Mouse (Mus musculus) adrenal gland (tissue): Measurements from ENCODE around the gene Izumo2.

Experiments
- intact Hi-C: fragments of 180-260 bp; cut with DNase I; formaldehyde crosslinking; loops from one replicate; pipeline ENCODE4 v1.15.1; 2025
- long read RNA-seq, 2 experiments: library from polyadenylated mRNA; unstranded; transcript quantifications; one replicate each; pipeline ENCODE4 v2.0.0; 2020; ENCODE audit warnings: borderline replicate concordance in 1 of 2; ENCODE audit not compliant: insufficient replicate concordance in 1 of 2

Izumo2 gene
- long read RNA-seq, experiment 1: 0 reads
- long read RNA-seq, experiment 2: 0 reads

- intact Hi-C loops: no loop called here
Observed at GRCm38 (mm10) chr7:44708574-44708973, at the start of gene Izumo2. Izumo2 (plus strand) TSS chr7:44708742.

DNA sequence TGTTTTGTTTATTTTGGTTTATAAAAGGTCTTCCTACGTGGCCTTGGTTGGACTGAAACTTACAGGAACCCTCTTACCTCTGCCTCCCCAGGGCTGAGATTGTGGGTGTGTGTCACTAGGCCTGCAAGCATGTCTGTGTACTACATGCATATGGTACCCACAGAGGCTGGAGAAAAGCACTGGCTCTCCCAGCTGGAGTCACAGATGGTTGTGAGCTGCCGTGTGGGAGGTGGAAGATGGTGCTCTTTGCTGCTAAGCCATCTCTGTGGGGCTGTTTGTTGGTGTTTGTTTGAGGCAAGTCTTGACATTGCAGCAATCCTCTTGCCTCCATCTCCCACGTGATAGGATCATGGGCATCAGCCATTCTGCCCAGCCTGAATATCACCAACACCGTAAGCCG, 47.3 kb upstream of the Izumo2 start:
- intact Hi-C loops: no loop called here

DNA sequence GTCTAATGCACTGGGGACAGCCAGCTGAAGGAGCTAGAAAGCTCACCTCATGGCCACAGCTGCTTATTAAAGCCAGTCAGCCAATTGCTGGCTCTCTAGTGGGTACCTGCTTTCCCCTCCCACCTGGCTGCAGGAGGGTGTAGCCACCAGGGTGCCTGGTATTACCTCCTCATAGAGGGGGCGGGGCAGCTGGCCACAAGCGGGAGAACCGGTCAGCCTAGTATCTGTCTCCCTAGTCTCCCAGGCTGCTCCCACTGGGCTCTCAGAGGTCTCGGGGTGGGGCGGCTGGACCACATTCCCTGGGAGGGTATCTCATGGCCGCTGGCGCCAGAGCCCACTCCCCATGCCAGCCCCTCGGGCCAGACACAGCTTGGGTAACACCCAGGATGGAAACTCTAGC, 46.4 kb upstream of the Izumo2 start:
- intact Hi-C loops: no loop called here

DNA sequence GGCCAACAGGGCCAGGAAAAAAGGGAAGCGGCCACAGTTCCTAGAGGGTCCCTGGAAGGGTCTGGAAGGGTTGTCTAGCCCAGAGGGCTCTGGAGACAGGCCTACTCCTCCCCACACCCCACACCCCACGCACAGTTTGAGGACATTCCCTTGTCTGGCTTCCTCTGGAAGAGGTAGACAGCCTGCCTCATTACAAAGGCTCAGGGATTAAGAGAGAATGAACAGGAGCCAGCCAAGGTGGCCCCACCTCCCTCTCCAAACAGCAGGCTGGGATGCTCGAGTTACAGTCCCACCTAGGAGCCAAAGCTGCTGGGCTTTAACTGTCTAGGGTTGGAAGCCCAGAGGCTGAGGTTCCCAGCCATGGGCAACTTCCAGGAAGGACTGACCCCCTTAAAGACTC, 46.0 kb upstream of the Izumo2 start:
- intact Hi-C loops: no loop called here

GRCm38 (mm10) chr7:44663546-44663945, 45.0 kb upstream of the Izumo2 start:
- intact Hi-C loops: no loop called here

DNA sequence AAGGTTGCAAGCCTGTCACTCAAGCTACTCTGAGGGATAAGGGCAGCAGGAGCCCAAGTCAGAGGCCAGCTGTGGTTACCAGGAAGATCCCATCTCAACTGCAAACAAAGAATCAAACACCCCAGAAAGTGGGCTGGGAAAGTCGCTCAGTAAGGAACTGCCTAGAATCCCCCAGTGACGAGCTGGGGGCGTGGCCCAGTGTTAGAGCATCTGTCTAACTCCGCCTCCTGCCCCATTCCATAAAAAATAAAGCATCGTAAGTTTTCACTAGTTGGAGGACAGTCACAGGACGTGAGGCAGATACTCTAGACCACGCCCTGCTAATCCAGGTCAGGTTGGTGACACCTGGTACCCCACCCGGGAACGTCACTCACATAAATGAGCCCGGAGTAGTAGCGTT, 43.8 kb upstream of the Izumo2 start:
- intact Hi-C loops: no loop called here

DNA sequence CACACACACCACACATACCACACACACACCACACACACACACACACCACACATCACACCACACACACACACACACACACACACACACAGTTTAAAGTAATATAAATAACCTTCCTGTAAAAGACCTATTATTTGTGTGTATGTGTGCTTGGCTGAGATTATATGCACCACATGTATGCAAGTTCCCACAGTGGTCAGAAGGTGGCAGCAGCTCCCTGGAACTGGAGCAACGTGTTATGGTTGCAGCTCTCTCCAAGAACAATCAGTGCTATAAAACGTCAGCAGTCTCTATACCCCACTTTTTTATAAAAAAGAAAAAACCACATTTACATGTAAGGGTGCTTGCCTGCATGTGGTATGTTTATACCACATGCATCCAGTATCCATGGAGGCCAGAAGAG, 42.1 kb upstream of the Izumo2 start:
- intact Hi-C loops: no loop called here

- intact Hi-C loops: no loop called here
Observed at GRCm38 (mm10) chr7:44667996-44668738, 40.4 kb upstream of the Izumo2 start.

DNA sequence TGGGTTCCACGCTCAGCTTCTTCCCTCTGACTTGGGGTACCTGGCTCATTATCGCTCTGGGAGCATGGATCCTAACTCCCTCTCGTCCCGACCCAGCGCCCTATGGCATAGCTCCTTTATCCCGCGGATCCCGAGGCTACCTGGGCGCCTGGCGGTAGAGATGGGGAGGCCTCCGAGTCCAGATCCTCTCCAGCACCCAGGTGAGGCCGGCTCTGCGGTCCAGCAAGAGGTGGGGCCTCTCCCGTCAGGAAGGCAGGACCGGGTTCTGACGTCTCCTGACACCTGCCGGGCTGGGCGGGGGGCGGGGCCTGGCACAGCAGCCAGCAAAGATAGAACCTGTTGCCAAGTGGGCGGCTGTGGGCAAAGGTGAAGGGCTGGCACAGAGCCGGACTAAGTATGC, 39.4 kb upstream of the Izumo2 start:
- intact Hi-C loops: no loop called here

DNA sequence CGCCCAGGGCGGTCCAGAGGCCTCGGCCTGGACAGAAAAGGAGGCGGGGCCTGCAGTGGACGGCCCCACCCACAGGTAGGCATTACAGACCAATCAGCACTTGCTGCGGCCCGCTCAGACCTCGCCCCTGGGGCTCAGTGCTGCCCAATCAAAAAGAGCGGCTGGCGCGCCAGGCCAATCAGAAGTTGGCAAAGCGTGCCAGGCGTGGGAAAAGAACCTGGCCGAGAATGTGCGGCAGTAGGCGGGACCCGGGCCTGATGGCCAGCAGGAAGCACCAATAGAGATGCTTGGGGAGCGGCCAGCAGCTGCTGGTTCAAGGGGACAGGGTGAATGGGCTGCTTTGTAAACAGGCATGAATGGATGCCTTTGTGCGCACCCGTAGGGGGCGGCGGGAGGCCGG, 37.7 kb upstream of the Izumo2 start, which contains the start of gene Myh14:
Myh14 (minus strand) TSS at position 41 of the 400 bp plus-strand sequence.
- intact Hi-C loops: no loop called here

DNA sequence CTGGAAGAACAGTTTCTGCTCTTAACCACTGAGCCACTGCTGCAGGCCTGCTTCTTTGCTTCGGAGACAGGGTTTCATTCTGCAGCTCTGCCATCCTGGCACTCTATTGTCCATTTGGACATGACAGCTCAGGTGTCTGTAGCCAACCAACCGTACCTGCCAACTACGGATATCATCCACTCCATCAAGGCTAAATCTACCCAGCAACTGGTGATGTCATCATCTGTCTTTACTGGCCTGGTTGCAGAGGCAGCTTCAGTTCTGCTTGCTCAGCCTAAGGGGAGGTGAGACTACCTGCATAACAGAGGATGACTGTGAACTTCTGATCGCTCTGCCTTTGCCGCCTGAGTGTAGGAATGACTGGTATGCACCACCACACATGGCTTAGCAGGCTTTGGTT, 36.3 kb upstream of the Izumo2 start:
- intact Hi-C loops: no loop called here

DNA sequence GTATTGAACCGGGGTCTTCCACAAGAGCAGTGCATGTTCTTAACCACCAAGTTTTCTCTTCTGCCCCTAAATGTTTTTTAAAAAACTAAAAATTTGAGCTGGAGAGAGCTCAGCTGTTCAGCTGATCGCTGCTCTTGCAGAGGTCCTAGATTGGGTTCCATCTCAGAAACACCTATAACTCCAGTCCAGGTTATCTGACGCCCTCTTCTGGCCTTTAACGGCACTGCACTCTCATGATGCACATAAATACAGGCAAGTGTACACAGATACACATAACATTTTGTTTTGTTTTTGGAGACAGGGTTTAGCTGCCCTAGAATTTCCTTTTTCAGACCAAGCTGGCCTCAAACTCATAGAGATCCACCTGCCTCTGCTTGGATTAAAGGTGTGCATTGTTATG, 34.0 kb upstream of the Izumo2 start:
- intact Hi-C loops: no loop called here

DNA sequence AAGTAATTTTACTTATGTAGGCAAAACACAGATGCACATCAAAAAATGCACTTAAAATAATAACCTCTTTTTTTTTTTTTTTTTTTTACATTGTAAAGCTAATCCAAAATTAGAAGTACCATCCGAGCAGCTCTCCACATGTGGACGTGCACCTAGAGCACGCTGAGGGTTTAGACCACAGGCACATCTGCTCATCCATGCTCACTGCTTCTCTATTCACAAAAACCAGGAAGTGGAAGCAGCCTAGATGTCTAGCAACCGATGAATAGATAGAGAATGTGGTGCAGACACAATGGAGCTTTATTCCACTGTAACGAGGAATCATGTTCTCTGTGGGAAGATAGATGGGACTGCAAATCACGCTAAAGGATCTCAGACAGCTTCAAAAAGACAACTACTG, 33.4 kb upstream of the Izumo2 start:
- intact Hi-C loops: no loop called here

GRCm38 (mm10) chr7:44676126-44676525, 32.4 kb upstream of the Izumo2 start:
- intact Hi-C loops: no loop called here

GRCm38 (mm10) chr7:44676611-44677010, 31.9 kb upstream of the Izumo2 start:
- intact Hi-C loops: no loop called here

- intact Hi-C loops: no loop called here
Observed at GRCm38 (mm10) chr7:44683656-44684055, 24.9 kb upstream of the Izumo2 start.

- intact Hi-C loops: no loop called here
Observed at GRCm38 (mm10) chr7:44685531-44686402, 22.8 kb upstream of the Izumo2 start.

- intact Hi-C loops: no loop called here
Observed at GRCm38 (mm10) chr7:44688890-44689289, 19.7 kb upstream of the Izumo2 start.

DNA sequence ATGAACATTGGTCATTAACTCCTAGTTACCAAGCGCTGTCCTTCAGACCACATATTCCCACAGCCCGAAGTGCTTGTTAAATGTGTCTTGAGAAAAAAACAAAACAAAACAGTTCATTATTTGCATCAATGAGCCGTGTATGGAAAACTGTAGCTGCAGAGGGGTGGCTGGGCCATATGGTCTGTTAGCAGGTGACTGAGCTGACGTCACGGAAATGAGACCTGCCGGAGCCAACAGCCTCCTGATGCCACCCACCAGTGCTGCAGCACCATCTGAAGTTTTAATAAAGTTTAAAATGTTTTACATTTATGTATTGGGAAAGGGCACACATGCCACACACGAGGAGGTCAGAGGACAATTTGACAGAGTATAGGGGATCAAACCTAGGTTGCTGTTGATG, 19.2 kb upstream of the Izumo2 start:
- intact Hi-C loops: no loop called here

DNA sequence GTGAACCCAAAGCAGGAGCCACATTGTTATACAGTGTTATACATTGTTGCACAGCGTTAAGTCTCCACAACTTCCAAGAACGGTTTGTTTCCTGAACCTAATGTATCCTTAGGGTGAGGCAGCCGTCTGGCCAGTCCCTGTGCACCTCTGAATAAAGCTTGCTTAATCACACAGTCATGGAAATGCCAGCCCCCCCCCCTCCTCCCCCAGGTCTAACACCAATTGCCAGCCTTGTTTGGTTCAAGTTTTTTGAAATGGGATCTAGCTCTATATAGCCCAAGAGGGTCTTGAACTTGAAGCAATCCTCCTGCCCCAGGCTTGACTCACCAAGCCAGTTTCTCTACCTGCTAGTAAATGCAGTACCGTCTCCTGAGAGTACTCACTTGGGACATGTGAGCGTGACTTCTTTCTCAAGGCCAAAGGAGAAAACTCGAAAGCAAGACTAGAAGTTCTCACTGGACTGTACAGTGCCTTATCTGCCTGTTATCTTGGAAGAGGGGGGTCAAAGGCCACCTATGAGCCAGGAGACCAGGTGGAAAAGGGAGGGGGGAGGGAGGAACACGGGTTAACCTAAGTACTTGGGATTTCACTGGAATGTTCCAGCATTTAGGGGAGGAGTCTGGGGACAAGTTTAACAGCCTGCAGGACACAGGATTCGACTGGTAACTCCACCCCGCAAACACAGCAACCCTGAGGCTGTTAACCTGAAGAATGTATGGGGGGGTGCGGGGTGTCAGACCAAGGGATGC, 14.9 kb upstream of the Izumo2 start:
- intact Hi-C loops: no loop called here

- intact Hi-C loops: no loop called here
Observed at GRCm38 (mm10) chr7:44695223-44695622, 13.3 kb upstream of the Izumo2 start.

DNA sequence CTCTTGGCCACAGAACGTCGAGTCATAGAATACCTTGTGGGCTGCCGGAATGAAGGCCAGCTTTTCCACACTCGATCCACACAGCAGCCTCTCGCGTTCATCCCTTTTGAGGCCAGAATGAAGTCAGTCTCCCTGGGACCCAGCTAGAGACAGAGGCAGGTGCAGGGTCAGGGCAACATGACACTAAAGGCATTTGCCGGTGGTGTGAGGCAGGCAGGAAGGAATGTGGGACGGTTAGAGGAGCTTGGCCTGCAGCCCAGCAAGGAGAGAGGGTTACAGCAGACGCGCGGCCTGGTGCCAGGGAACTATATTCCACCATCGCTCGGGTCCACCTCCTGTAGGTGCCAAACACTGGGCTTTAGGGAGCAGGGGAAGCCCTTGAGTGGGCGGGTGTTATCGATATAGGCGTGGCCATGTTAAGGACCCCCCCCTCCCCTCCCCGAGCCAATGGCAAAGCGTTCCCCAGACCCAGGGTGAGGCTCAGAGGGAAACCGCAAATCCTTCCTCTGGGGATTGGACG, 11.3 kb upstream of the Izumo2 start:
- intact Hi-C loops: no loop called here
